Mouse (Mus musculus): ENCODE results near the gene Hist1h3b.

DNA sequence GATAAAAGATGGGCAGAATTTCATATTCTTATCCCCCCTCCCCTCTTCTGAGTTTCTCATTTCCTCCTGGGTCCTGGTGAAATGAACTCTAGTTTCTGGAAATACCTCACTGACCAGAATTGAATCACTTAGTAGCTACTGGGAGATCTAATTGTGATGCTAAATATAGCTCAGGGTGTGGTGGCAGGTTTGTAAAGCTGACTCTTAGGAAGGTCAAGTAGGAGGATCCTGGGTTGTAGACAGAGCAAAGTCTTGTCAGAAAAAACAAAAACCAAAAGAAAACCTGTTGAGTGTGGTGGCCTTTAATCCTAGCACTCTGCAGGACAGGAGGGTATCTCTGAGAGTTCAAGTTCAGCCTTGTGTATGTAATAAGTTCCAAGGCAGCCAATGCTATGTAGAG, 10.1 kb upstream of the Hist1h3b start:
- TF ChIP-seq CTCF (IDR thresholded peaks at IDR 0.05; ENCODE audit: control insufficient read depth, insufficient read depth, insufficient replicate concordance, low read depth, low read length) = no peak
- TF ChIP-seq POLR2A (IDR thresholded peaks at IDR 0.05; ENCODE audit: control insufficient read depth, low read depth, low read length) = no peak

Data from testis, adult 2 months (tissue).